Mouse (Mus musculus): ENCODE measurements around the gene Rgl2. TPM values are rescaled to one million over a fixed set of nuclear protein-coding genes. Genes with fewer than 3 reads are reported as not detected.

Rgl2 gene
- 183 and 190 TPM in 2 replicates for polyA plus RNA-seq (2012; rRNA removed)

GRCm38 (mm10) chr17:33929371-33930279 lies at the start of gene Rgl2:
TSS of gene Rgl2 (plus strand) at chr17:33929543.

GRCm38 (mm10) chr17:33890533-33891059 lies 38.7 kb upstream of the Rgl2 start, which contains the start of gene Kifc1:
TSS of gene Kifc1 (minus strand) at chr17:33890661.

GRCm38 (mm10) chr17:33904835-33905234 lies 24.5 kb upstream of the Rgl2 start, which contains the start of gene Platr17:
TSS of gene Platr17 (plus strand) at chr17:33905135.

GRCm38 (mm10) chr17:33909077-33909868 lies 20.1 kb upstream of the Rgl2 start, which contains the start of gene Daxx:
TSS of gene Daxx (plus strand) at chr17:33909414.

GRCm38 (mm10) chr17:33915671-33916250 lies 13.6 kb upstream of the Rgl2 start, which contains the start of the genes Tapbp and Zbtb22:
TSS of gene Tapbp (plus strand) at chr17:33915899.
TSS of gene Zbtb22 (plus strand) at chr17:33915904.

GRCm38 (mm10) chr17:33940206-33940805 lies 11.0 kb downstream of the Rgl2 start, which contains the start of the genes Pfdn6 and Wdr46:
TSS of gene Pfdn6 (minus strand) at chr17:33940343.
TSS of gene Wdr46 (plus strand) at chr17:33940660.

GRCm38 (mm10) chr17:33951021-33951946 lies 21.9 kb downstream of the Rgl2 start, which contains the start of gene B3galt4:
TSS of gene B3galt4 (minus strand) at chr17:33951488.

GRCm38 (mm10) chr17:33955555-33956214 lies 26.3 kb downstream of the Rgl2 start, which contains the start of the genes Vps52 and Rps18:
TSS of gene Vps52 (plus strand) at chr17:33955812.
TSS of gene Rps18 (minus strand) at chr17:33956001.

Other genes with a start within 250 kb of the Rgl2 start
- gene Hnrnpm, start 242.7 kb upstream of the Rgl2 start, polyA plus RNA-seq (2012; rRNA removed) = 178 and 186 TPM in 2 replicates
- 65.0 and 70.7 TPM in 2 replicates for gene March2, start 210.9 kb upstream of the Rgl2 start, polyA plus RNA-seq (2012; rRNA removed)
- 523 and 577 TPM in 2 replicates for gene Rab11b, start 169.0 kb upstream of the Rgl2 start, polyA plus RNA-seq (2012; rRNA removed)
- 7.9 and 9.8 TPM in 2 replicates for gene Angptl4, start 147.7 kb upstream of the Rgl2 start, polyA plus RNA-seq (2012; rRNA removed)
- 64.5 and 79.4 TPM in 2 replicates for gene Kank3, start 119.0 kb upstream of the Rgl2 start, polyA plus RNA-seq (2012; rRNA removed)
- gene Rps28, start 105.0 kb upstream of the Rgl2 start, polyA plus RNA-seq (2012; rRNA removed) = 1,131 and 1,306 TPM in 2 replicates
- gene Ndufa7, start 105.0 kb upstream of the Rgl2 start, polyA plus RNA-seq (2012; rRNA removed) = 333 and 341 TPM in 2 replicates
- 29.8 and 36.6 TPM in 2 replicates for gene Cd320, start 86.5 kb upstream of the Rgl2 start, polyA plus RNA-seq (2012; rRNA removed)
- gene Gm7029, start 55.7 kb upstream of the Rgl2 start, polyA plus RNA-seq (2012; rRNA removed) = not detected in 2 replicates
- gene Kifc1, start 38.9 kb upstream of the Rgl2 start, polyA plus RNA-seq (2012; rRNA removed) = 12.0 and 13.5 TPM in 2 replicates
- gene Platr17, start 24.4 kb upstream of the Rgl2 start, polyA plus RNA-seq (2012; rRNA removed) = 0.21 and 0.24 TPM in 2 replicates
- gene Daxx, start 20.1 kb upstream of the Rgl2 start, polyA plus RNA-seq (2012; rRNA removed) = 39.3 and 40.5 TPM in 2 replicates
- gene Tapbp, start 13.6 kb upstream of the Rgl2 start, polyA plus RNA-seq (2012; rRNA removed) = 14.7 and 16.0 TPM in 2 replicates
- gene Zbtb22, start 13.6 kb upstream of the Rgl2 start, polyA plus RNA-seq (2012; rRNA removed) = 26.4 and 28.4 TPM in 2 replicates
- gene Pfdn6, start 10.8 kb downstream of the Rgl2 start, polyA plus RNA-seq (2012; rRNA removed) = 117 and 126 TPM in 2 replicates
- 20.5 and 22.2 TPM in 2 replicates for gene Wdr46, start 11.1 kb downstream of the Rgl2 start, polyA plus RNA-seq (2012; rRNA removed)
- 10.4 and 11.6 TPM in 2 replicates for gene B3galt4, start 21.9 kb downstream of the Rgl2 start, polyA plus RNA-seq (2012; rRNA removed)
- 58.2 and 62.1 TPM in 2 replicates for gene Vps52, start 26.3 kb downstream of the Rgl2 start, polyA plus RNA-seq (2012; rRNA removed)
- gene Rps18, start 26.5 kb downstream of the Rgl2 start, polyA plus RNA-seq (2012; rRNA removed) = 648 and 656 TPM in 2 replicates
- 24.0 and 24.8 TPM in 2 replicates for gene H2-K1, start 70.8 kb downstream of the Rgl2 start, polyA plus RNA-seq (2012; rRNA removed)
- gene Ring1, start 95.1 kb downstream of the Rgl2 start, polyA plus RNA-seq (2012; rRNA removed) = 48.8 and 51.4 TPM in 2 replicates
- gene H2-Ke6, start 98.5 kb downstream of the Rgl2 start, polyA plus RNA-seq (2012; rRNA removed) = 98.3 and 102 TPM in 2 replicates
- gene Slc39a7, start 102.1 kb downstream of the Rgl2 start, polyA plus RNA-seq (2012; rRNA removed) = 112 TPM in 2 replicates
- 82.1 and 83.7 TPM in 2 replicates for gene Rxrb, start 102.3 kb downstream of the Rgl2 start, polyA plus RNA-seq (2012; rRNA removed)
- gene Col11a2, start 109.9 kb downstream of the Rgl2 start, polyA plus RNA-seq (2012; rRNA removed) = 10.7 and 17.0 TPM in 2 replicates
- 0.06 and 0.19 TPM in 2 replicates for gene H2-Oa, start 162.8 kb downstream of the Rgl2 start, polyA plus RNA-seq (2012; rRNA removed)
- gene H2-DMa, start 190.0 kb downstream of the Rgl2 start, polyA plus RNA-seq (2012; rRNA removed) = 15.7 and 16.4 TPM in 2 replicates
- 144 and 169 TPM in 2 replicates for gene Brd2, start 193.1 kb downstream of the Rgl2 start, polyA plus RNA-seq (2012; rRNA removed)
- gene H2-DMb2, start 213.8 kb downstream of the Rgl2 start, polyA plus RNA-seq (2012; rRNA removed) = 0.63 and 1.0 TPM in 2 replicates
- 1.9 and 2.2 TPM in 2 replicates for gene H2-DMb1, start 223.5 kb downstream of the Rgl2 start, polyA plus RNA-seq (2012; rRNA removed)

Measured in central nervous system, embryonic 18 days (tissue).